Mouse (Mus musculus) limb, embryonic 11.5 days (tissue): Measurements from ENCODE around the gene Anxa2. TPM values are rescaled to one million over a fixed set of nuclear protein-coding genes. Genes with fewer than 3 reads are reported as not detected.

Experiments
- ATAC-seq: fragments of 200-750 bp; cut with Nextera tagmentation; 2 replicates; pipeline ENCODE4 v1.8.0; 2017; ENCODE audit warnings: low read depth; ENCODE audit not compliant: insufficient number of reproducible peaks, low FRiP score, low TSS enrichment
- DNase-seq: peaks from one replicate; pipeline ENCODE4 v3.0.0-alpha.2; 2015; ENCODE audit warnings: low spot score
- H3K27ac ChIP-seq: fragments of 300-500 bp; sonication (generic); replicated peaks from 2 replicates; pipeline ENCODE4 v1.5.1; 2014; ENCODE audit warnings: low read depth, mild to moderate bottlenecking, low read length
- H3K27me3 ChIP-seq: fragments of 300-500 bp; sonication (generic); 2 replicates; pipeline ENCODE4 v1.6.1; 2014; ENCODE audit warnings: mild to moderate bottlenecking, low read length, mixed read lengths; ENCODE audit not compliant: control insufficient read depth, insufficient read depth
- H3K36me3 ChIP-seq: fragments of 300-500 bp; sonication (generic); 2 replicates; pipeline ENCODE4 v1.6.1; 2014; ENCODE audit warnings: mild to moderate bottlenecking, low read length, moderate library complexity, mixed read lengths; ENCODE audit not compliant: control insufficient read depth, insufficient read depth
- H3K4me1 ChIP-seq: fragments of 300-500 bp; sonication (generic); 2 replicates; pipeline ENCODE4 v1.6.1; 2014; ENCODE audit warnings: low read length, mixed read lengths; ENCODE audit not compliant: control insufficient read depth, insufficient read depth
- H3K4me2 ChIP-seq: fragments of 300-500 bp; sonication (generic); 2 replicates; pipeline ENCODE4 v1.6.1; 2014; ENCODE audit warnings: low read depth, mild to moderate bottlenecking, moderate library complexity; ENCODE audit not compliant: severe bottlenecking
- H3K4me3 ChIP-seq: fragments of 300-500 bp; sonication (generic); 2 replicates; pipeline ENCODE4 v1.5.1; 2014; ENCODE audit warnings: low read depth, low read length
- H3K9ac ChIP-seq: fragments of 300-500 bp; sonication (generic); 2 replicates; pipeline ENCODE4 v1.6.1; 2014; ENCODE audit warnings: mild to moderate bottlenecking, low read length
- H3K9me3 ChIP-seq: fragments of 300-500 bp; sonication (generic); 2 replicates; pipeline ENCODE4 v1.6.1; 2016; ENCODE audit warnings: low read length; ENCODE audit not compliant: control insufficient read depth
- WGBS: fragments of 180-500 bp; shearing (Covaris S2); extraction: QIAGEN DNeasy Blood & Tissue Kit; methylation state at CpG from one replicate; pipeline ENCODE4 v1.1.7; 2014; 5-methylcytosine and 5-hydroxymethylcytosine counted together
- polyA plus RNA-seq: library from polyadenylated mRNA; unstranded; fragments of >200 nt; fragmentation: Nextera tagmentation; extraction: Ambion mirVana; gene quantifications from 2 replicates; pipeline ENCODE4 v1.2.1, GENCODE M21; 2014

Gene Anxa2
- polyA plus RNA-seq, 1 experiment from 2014 or later = 153 TPM

DNA sequence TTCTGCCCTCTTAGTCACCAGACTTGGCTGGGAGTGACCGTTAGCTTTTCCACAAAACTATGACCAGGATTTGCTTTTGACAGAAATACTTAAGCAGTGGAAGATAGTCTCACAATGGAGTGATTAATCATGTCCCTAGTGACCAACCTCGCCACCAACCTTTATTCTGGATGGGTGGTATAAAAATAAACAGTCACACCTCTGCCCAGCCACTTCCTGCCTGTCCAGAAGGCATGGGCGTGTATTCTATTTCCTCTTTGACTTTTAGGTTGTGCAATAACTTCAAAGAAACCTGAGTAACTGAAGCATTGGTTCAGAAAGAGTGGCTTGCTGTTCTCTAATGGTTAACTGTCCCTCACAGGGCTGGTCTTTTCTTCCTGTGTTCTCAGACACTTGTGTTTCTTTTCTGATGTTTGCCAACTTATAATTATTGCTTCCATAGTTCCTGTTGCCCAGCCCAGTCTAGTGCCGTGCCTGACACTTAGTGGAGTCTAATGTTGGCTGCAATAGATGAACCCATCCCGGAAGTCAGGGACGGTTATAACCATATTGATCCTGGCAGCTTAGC lies 10.9 kb upstream of the Anxa2 start:
- 71% methylated on average over 6 of the region's 6 CpGs for WGBS
- no peaks in the 10 kb centered on the region for H3K36me3 ChIP-seq
- no peak overlapping the region for H3K9ac ChIP-seq
- H3K4me1 ChIP-seq = peaks cover 3% of the 10 kb centered on the region; the same call in 1 of the 2 replicates
- H3K9me3 ChIP-seq = no peaks in the 10 kb centered on the region
- ATAC-seq = no peak
- no peaks in the 10 kb centered on the region for H3K27me3 ChIP-seq
- no peak overlapping the region for H3K27ac ChIP-seq
- DNase-seq = no peak
- H3K4me2 ChIP-seq = no peak overlapping the region
- H3K4me3 ChIP-seq = no peak overlapping the region

DNA sequence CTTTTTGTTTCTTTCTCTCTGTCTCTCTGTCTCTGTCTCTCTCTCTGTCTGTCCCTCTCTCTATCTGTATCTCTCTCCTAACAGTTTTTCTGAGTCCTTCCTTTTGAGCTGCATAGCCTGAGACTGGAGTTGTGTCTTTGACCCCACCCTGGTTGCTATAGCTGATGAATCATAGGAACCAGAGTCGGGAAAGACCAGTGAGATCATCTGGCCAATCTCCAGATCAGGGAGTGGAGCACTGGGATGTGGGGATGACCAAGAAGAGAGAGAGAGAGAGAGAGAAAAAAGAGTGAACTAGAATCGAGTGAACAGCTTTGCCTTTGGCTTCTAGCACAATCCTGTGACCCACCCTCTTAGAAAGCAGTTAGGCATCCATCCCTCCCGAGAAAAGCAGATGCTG lies 10.2 kb upstream of the Anxa2 start:
- Histone ChIP-seq H3K36me3 (no peaks in the 10 kb centered on the region), H3K9me3 (no peaks in the 10 kb centered on the region), H3K4me2 (no peak overlapping the region), H3K4me1 (peaks cover 3% of the 10 kb centered on the region; the same call in 1 of the 2 replicates), H3K4me3 (no peak overlapping the region), H3K27ac (no peak overlapping the region), H3K9ac (no peak overlapping the region), H3K27me3 (no peaks in the 10 kb centered on the region)
- no peak for DNase-seq
- WGBS = 62% methylated on average over 3 of the region's 3 CpGs
- ATAC-seq = no peak

- Histone ChIP-seq H3K27me3 (peaks cover under 1% of the 10 kb centered on the region; the same call in 1 of the 2 replicates), H3K4me1 (peaks cover 8% of the 10 kb centered on the region), H3K36me3 (no peaks in the 10 kb centered on the region), H3K4me2 (no peak overlapping the region), H3K9me3 (no peaks in the 10 kb centered on the region; the same call in 1 of the 2 replicates), H3K4me3 (no peak overlapping the region), H3K9ac (no peak overlapping the region), H3K27ac (no peak overlapping the region)
- DNase-seq = no peak
- WGBS = 76% methylated on average over 3 of the region's 3 CpGs
- no peak for ATAC-seq
Measured at GRCm38 (mm10) chr9:69448801-69449200, 4.6 kb upstream of the Anxa2 start.

DNA sequence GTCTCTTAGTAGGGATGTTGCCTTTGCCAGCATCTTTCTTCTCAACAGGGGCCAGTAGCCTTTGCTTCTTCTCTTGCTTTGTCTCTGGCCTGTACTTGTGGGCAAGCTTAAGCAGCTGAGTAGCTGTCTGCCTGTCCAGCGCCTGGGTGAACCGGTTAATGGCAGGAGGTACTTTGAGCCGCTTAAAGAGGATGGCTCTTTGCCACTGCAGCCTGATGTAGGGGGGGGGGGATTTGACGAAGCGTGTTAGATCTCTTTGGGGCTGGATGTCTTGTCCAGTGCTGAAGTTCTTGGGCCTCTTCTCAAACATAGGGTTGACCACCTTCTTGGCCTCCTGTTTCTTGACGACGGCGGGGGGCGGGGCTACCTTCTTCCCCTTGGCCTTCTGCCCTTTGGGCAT lies 2.8 kb upstream of the Anxa2 start:
- no peaks in the 10 kb centered on the region; the same call in 1 of the 2 replicates for H3K9me3 ChIP-seq
- H3K4me2 ChIP-seq = no peak overlapping the region
- no peaks in the 10 kb centered on the region for H3K36me3 ChIP-seq
- no peak for DNase-seq
- H3K27me3 ChIP-seq = peaks cover 4% of the 10 kb centered on the region; the same call in 1 of the 2 replicates
- H3K4me3 ChIP-seq = no peak overlapping the region
- 85% methylated on average over 9 of the region's 9 CpGs for whole genome bisulfite sequencing
- H3K27ac ChIP-seq = no peak overlapping the region
- H3K9ac ChIP-seq = no peak overlapping the region
- H3K4me1 ChIP-seq = peaks cover 21% of the 10 kb centered on the region
- no peak for ATAC-seq

DNA sequence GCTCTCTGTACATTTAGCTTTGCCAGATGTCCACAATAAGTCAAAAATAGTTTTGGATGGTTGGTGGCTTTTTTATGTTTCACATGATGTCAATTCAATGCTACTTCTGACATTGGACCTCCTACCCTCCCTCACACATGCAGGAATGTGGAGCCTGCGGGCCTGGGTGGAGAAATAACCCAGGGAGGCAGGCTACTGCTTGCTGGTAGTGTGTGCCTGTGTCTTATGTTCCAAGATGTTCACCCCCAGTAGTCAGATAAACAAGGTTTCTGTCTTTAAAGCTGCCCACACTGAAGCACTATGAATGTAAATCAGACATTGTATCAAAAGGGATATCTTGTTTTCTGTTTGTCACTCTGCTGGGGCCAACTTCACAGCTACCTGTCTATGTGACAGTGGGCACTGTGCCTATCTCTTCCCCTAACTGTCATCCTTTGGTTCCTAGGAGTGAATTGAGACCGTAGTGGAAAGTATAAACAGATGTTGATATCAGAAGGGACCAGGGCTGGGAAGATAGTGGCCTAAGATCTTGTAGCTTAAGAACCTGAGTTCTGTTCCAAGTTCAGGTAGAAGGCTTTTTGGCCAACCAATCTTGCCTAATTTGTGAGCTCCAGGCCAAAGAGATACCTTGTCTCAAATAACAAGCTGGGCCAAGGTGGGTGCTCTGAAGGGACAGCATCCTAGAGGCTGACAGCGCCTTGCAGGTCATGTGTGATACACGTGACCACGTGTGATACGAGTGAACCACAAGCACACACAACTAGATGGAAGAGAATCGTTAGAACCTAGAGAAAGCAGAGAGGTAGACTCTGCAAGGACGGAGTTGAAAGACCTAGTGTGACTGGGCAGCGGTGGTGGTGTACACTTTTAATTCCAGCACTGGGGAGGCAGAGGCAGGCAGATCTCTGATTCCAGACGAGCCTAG lies 1.3 kb upstream of the Anxa2 start:
- no peaks in the 10 kb centered on the region; the same call in 1 of the 2 replicates for H3K9me3 ChIP-seq
- H3K4me2 ChIP-seq = no peak overlapping the region
- no peak overlapping the region for H3K27ac ChIP-seq
- DNase-seq = no peak
- WGBS = 92% methylated on average over 10 of the region's 10 CpGs
- H3K9ac ChIP-seq = no peak overlapping the region
- peaks cover 4% of the 10 kb centered on the region; the same call in 1 of the 2 replicates for H3K27me3 ChIP-seq
- no peaks in the 10 kb centered on the region for H3K36me3 ChIP-seq
- H3K4me3 ChIP-seq = no peak overlapping the region
- ATAC-seq = no peak
- H3K4me1 ChIP-seq = peaks cover 26% of the 10 kb centered on the region

GRCm38 (mm10) chr9:69453901-69454666 lies 664 bp downstream of the Anxa2 start:
- peaks cover 4% of the 10 kb centered on the region; the same call in 1 of the 2 replicates for H3K27me3 ChIP-seq
- H3K9ac ChIP-seq = peak overlapping the region; percentile 65
- ATAC-seq = no peak
- no peaks in the 10 kb centered on the region for H3K36me3 ChIP-seq
- 5% methylated on average over 31 of the region's 32 CpGs for WGBS
- H3K27ac ChIP-seq = peak overlapping the region; percentile 47; the same call in 1 of the 2 replicates
- peak overlapping the region; percentile 49 for H3K4me3 ChIP-seq
- H3K4me1 ChIP-seq = peaks cover 39% of the 10 kb centered on the region
- DNase-seq = peak; percentile 56
- H3K4me2 ChIP-seq = peak overlapping the region; percentile 92
- no peaks in the 10 kb centered on the region; the same call in 1 of the 2 replicates for H3K9me3 ChIP-seq

DNA sequence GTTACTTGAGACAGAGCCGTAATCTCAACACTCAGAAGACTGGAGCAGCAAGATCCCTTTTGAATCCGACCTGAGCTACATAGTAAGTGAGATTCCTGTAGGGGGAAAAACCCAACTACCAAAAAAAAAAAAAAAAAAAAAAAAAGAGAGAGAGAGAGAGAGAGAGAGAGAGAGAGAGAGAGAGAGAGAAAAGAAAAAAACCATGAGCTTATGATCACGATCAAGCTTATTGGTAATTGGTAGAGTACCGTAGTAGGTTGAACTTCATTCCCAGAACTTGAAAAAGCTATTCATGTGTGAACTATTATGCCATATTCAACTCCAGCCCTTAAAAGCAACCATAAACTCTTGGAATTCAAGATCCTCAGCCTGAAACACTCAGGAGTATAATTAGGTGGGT lies 1.3 kb downstream of the Anxa2 start:
- 66% methylated on average over 4 of the region's 4 CpGs for WGBS
- no peak overlapping the region for H3K27ac ChIP-seq
- ATAC-seq (no peak), DNase-seq (no peak)
- no peaks in the 10 kb centered on the region for H3K36me3 ChIP-seq
- H3K27me3 ChIP-seq = peaks cover 4% of the 10 kb centered on the region; the same call in 1 of the 2 replicates
- peak overlapping the region; percentile 92 for H3K4me2 ChIP-seq
- H3K9me3 ChIP-seq = no peaks in the 10 kb centered on the region; the same call in 1 of the 2 replicates
- peak overlapping the region; percentile 49; the same call in 1 of the 2 replicates for H3K4me3 ChIP-seq
- H3K9ac ChIP-seq = no peak overlapping the region
- H3K4me1 ChIP-seq = peaks cover 42% of the 10 kb centered on the region

- no peak overlapping the region for H3K9ac ChIP-seq
- peaks cover 42% of the 10 kb centered on the region for H3K4me1 ChIP-seq
- ATAC-seq = no peak
- H3K27me3 ChIP-seq = peaks cover 4% of the 10 kb centered on the region; the same call in 1 of the 2 replicates
- no peaks in the 10 kb centered on the region for H3K36me3 ChIP-seq
- 75% methylated on average over 4 of the region's 4 CpGs for WGBS
- H3K4me3 ChIP-seq = no peak overlapping the region
- H3K27ac ChIP-seq = no peak overlapping the region
- no peak for DNase-seq
- no peaks in the 10 kb centered on the region; the same call in 1 of the 2 replicates for H3K9me3 ChIP-seq
- peak overlapping the region; percentile 92; the same call in 1 of the 2 replicates for H3K4me2 ChIP-seq
Measured at GRCm38 (mm10) chr9:69455391-69455790, 2.0 kb downstream of the Anxa2 start.
